Mouse (Mus musculus) adrenal gland, postnatal 0 days (tissue): Measurements from ENCODE around the gene Gm8797. TPM values are rescaled to one million over a fixed set of nuclear protein-coding genes. Genes with fewer than 3 reads are reported as not detected.

Experiments
- polyA plus RNA-seq: library from polyadenylated mRNA; unstranded; fragments of >200 nt; fragmentation: Nextera tagmentation; extraction: Ambion mirVana; gene quantifications from 2 replicates; pipeline ENCODE4 v1.2.1, GENCODE M21; 2015

Gm8797 gene
- polyA plus RNA-seq: 19.8 and 24.2 TPM in 2 replicates

DNA sequence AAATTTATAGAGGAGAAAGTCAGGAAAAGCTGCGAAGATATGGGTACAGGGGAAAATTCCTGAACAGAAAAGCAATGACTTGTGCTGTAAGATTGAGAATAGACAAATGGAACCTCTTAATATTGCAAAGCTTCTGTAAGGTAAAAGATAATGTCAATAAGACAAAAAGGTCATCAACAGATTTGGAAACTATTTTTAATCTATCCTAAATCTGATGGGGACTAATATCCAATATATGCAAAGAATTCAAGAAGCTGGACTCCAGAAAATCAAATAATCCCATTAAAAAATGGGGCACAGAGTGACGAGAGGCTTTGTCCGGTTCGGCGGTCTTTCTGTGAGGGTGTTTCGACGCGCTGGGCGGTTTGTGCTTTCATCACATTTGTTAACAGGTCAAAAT lies at the start of gene Gm8797:
Gene Gm8797 (plus strand): TSS at position 301 of the 400 bp plus-strand sequence.

